Mouse (Mus musculus): Measurements from ENCODE around the gene Slc7a6. TPM values are rescaled to one million over a fixed set of nuclear protein-coding genes. Genes with fewer than 3 reads are reported as not detected.

Gene Slc7a6
- polyA plus RNA-seq (2017; shearing (Covaris generic)): 46.4 TPM

DNA sequence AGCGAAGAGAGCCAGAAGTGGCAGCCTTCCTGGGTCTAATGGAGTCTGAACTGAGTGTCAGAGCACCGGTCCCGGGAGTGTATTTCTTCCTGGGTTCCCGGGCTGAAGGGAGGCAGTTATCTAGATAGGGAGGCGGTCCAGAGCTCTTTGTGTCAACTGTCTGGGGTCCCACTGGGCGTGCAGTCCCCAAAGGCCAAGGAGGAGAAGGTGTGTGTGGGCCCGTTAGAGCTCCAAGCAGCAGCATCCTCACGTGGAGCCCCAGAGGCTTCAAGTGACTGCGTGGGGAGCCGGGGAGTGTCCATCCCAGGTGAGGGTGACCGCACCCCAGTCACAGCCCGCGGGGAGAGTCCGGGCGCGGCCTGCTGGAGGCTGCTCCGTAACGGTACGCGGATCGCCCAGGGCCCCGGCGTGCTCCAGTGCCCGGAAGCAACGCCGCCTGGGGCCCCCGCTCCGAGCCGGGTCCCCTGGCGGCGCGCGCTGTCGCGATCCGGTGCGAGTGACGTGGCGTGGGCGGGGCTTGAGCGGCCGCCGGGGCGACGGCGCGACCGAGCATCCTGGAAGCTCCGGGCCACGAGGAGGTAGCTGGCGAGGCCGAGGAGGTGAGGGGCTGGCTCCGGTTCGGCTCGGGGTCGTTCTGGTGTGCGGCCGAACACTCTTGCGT lies at the start of gene Slc7a6:
Gene Slc7a6 (plus strand): TSS at position 502 of the 661 bp plus-strand sequence.

DNA sequence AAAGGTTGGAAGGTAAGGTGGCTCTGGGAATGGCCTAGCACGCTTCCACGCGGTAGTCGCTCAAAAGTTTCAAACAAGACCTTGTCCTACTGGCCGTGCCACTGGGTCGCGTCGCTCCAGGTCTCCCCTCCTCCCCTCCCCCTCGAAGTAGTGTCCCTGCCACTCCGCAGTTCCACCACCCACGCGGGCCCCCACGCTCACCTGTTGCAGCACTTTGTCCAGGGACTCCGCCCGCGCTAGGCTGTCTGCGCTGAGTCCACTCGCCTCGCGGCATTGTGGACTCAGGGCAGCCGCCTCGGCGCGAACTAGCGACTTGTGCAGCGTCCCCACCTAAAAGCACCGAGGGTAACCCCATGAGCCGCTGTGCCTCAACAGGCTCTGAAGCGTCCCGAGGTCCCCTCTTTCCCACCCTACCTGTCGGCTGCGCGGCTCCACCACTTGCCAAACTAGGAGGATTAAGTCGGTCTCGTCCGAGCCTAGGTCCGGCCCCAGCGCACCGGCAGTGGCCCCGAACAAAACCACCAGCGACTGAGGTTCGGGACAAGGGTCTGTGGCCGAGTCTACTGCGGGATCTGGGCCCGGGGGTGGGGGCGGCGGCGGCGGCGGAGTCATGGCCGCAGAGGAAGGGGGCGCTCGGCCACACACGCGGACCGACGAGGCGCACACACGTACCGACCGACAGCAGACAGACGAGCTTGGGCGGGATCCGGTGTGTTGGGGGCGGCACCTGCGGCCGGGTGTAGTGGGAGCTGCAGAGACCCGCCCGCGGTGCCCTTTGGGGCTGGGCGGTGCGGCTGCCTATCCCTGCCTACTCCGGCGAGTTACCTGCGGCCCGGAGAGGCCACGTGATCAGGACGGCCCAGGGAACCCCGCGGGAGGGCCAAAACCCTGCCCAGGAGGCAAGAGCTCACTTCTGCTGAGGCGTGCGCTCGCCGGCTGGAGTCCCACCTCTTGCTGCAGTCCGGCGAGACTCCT lies 32.2 kb upstream of the Slc7a6 start, which contains the start of gene Esrp2:
Gene Esrp2 (minus strand): TSS at position 819 of the 975 bp plus-strand sequence.

DNA sequence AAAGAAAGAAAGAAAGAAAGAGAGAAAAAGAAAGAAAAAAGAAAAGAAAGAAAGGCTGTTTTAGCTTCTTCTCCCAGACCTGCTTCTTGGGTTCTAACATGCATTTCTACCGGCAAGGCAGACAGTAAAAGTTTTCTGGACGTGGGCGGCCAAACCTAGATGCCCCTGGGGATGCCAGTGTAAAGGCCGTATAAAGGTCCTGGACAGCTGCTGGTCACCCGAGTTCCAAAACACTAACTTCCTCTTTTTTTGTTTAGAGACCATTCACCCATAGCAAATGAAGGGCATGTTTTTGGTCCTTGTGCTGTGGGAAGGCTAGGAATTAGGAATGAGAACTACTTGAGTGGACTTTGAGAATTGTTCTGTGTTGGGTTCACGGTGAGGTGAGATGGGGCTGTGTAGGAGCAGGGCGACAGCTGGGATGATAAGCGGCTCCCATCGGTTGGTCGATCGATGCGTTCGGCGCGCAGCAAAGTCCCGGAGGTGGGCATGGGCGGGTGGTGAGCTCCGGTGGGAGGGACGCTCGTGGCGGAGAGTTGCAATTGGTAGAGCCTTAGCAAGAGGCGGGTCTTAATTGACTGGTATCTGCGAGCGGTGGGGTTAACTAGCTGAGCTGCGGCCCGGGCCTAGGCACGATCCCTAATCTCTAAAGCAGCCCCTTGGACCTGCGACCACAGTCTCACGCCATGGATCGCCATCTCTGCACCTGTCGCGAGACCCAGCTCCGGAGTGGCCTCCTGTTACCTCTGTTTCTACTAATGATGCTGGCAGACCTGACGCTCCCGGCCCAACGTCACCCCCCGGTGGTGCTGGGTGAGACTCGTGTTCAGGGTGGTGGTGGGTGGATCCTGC lies 18.6 kb upstream of the Slc7a6 start, which contains the start of gene Pla2g15:
Gene Pla2g15 (plus strand): TSS at position 599 of the 852 bp plus-strand sequence.

DNA sequence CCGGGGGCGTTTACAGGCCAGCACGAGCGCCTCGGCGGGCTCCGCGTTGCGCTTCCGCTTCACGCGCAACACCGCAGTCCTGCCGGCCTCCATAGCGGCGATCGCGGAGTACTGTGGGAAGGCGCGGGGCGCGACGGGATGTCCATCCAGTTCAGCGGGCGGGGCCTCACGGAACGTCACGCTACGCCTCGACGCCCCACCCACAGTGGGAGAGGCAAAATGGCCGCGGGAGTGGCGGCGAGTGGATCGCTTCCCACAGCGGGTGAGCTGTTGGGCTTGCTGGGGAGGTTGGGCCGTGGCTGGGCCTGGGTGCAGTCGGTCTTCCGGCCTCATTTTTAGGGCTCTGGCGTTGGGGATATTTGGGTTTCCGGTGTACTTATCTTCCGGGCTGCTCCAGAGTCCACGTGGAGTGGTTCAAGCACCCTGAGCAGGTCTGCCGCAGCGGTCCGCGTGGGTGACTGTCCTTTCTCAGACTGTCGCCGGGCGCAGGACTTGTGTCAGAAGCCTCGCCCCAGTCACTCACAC lies 42.2 kb downstream of the Slc7a6 start, which contains the start of the genes Slc7a6os and Prmt7:
Gene Slc7a6os (minus strand): TSS at position 115 of the 525 bp plus-strand sequence.
Gene Prmt7 (plus strand): TSS at position 116 of the 525 bp plus-strand sequence.

Other genes starting within 250 kb of the Slc7a6 start
- 1.4 TPM for gene Ctrl, start 235.0 kb upstream of the Slc7a6 start, polyA plus RNA-seq (2017; shearing (Covaris generic))
- gene Psmb10, start 230.4 kb upstream of the Slc7a6 start, polyA plus RNA-seq (2017; shearing (Covaris generic)): 159 TPM
- not detected for gene Lcat, start 225.5 kb upstream of the Slc7a6 start, polyA plus RNA-seq (2017; shearing (Covaris generic))
- 17.0 TPM for gene Slc12a4, start 202.8 kb upstream of the Slc7a6 start, polyA plus RNA-seq (2017; shearing (Covaris generic))
- gene Dpep3, start 189.4 kb upstream of the Slc7a6 start, polyA plus RNA-seq (2017; shearing (Covaris generic)): not detected
- gene Dus2, start 177.5 kb upstream of the Slc7a6 start, polyA plus RNA-seq (2017; shearing (Covaris generic)): 12.0 TPM
- gene Dpep2nb, start 162.9 kb upstream of the Slc7a6 start, polyA plus RNA-seq (2017; shearing (Covaris generic)): not detected
- 3.8 TPM for gene Ddx28, start 157.0 kb upstream of the Slc7a6 start, polyA plus RNA-seq (2017; shearing (Covaris generic))
- gene Nfatc3, start 110.0 kb upstream of the Slc7a6 start, polyA plus RNA-seq (2017; shearing (Covaris generic)): 142 TPM
- 1.1 TPM for gene Esrp2, start 31.9 kb upstream of the Slc7a6 start, polyA plus RNA-seq (2017; shearing (Covaris generic))
- 2.6 TPM for gene Pla2g15, start 18.5 kb upstream of the Slc7a6 start, polyA plus RNA-seq (2017; shearing (Covaris generic))
- 86.3 TPM for gene Slc7a6os, start 42.1 kb downstream of the Slc7a6 start, polyA plus RNA-seq (2017; shearing (Covaris generic))
- gene Prmt7, start 42.1 kb downstream of the Slc7a6 start, polyA plus RNA-seq (2017; shearing (Covaris generic)): 48.1 TPM
- not detected for gene Smpd3, start 169.1 kb downstream of the Slc7a6 start, polyA plus RNA-seq (2017; shearing (Covaris generic))
- gene Zfp90, start 246.5 kb downstream of the Slc7a6 start, polyA plus RNA-seq (2017; shearing (Covaris generic)): 3.9 TPM

All from naive thymus-derived CD4-positive, alpha-beta T cell, adult 5 months (primary cell).